Mouse (Mus musculus) midbrain, embryonic 14.5 days (tissue): ENCODE measurements at regions not wholly inside any gene's neighbourhood (a gene's known extent, or its start where the extent isn't known, plus 50 kb on each side); places are given as distances from the start of the nearest gene placed in this dataset.

Source experiments
- ATAC-seq: fragments of 200-750 bp; cut with Nextera tagmentation; 2 replicates; pipeline ENCODE4 v1.8.0; 2017; ENCODE audit warnings: moderate number of reproducible peaks, moderate library complexity; ENCODE audit not compliant: low FRiP score, low TSS enrichment
- DNase-seq: peaks from one replicate; pipeline ENCODE4 v3.0.0-alpha.2; 2015
- H3K27ac ChIP-seq: fragments of 300-500 bp; sonication (generic); replicated peaks from 2 replicates; pipeline ENCODE4 v1.5.1; 2014; ENCODE audit warnings: mild to moderate bottlenecking, low read depth, low read length, moderate library complexity
- H3K27me3 ChIP-seq: fragments of 300-500 bp; sonication (generic); 2 replicates; pipeline ENCODE4 v1.6.1; 2014; ENCODE audit warnings: low read length, control low read depth, mixed read lengths; ENCODE audit not compliant: control insufficient read depth, insufficient read depth
- H3K36me3 ChIP-seq: fragments of 300-500 bp; sonication (generic); 2 replicates; pipeline ENCODE4 v1.6.1; 2014; ENCODE audit warnings: low read length, control low read depth; ENCODE audit not compliant: control insufficient read depth, insufficient read depth
- H3K4me1 ChIP-seq: fragments of 300-500 bp; sonication (generic); 2 replicates; pipeline ENCODE4 v1.6.1; 2014; ENCODE audit warnings: mild to moderate bottlenecking, antibody characterized with exemption, low read length, control low read depth; ENCODE audit not compliant: control insufficient read depth, insufficient read depth
- H3K4me2 ChIP-seq: fragments of 300-500 bp; sonication (generic); 2 replicates; pipeline ENCODE4 v1.6.1; 2014; ENCODE audit warnings: mild to moderate bottlenecking, low read length, moderate library complexity
- H3K4me3 ChIP-seq: fragments of 300-500 bp; sonication (generic); replicated peaks from 2 replicates; pipeline ENCODE4 v1.5.1; 2014; ENCODE audit warnings: low read depth, low read length
- H3K9ac ChIP-seq: fragments of 300-500 bp; sonication (generic); replicated peaks from 2 replicates; pipeline ENCODE4 v1.6.1; 2014; ENCODE audit warnings: mild to moderate bottlenecking, low read length, moderate library complexity
- H3K9me3 ChIP-seq: fragments of 300-500 bp; sonication (generic); 2 replicates; pipeline ENCODE4 v1.6.1; 2016; ENCODE audit warnings: low read length, control low read depth, mixed read lengths; ENCODE audit not compliant: control insufficient read depth
- WGBS: fragments of 180-500 bp; shearing (Covaris S2); extraction: QIAGEN DNeasy Blood & Tissue Kit; methylation state at CpG from one replicate; pipeline ENCODE4 v1.1.7; 2014; 5-methylcytosine and 5-hydroxymethylcytosine counted together

- Histone ChIP-seq H3K4me2 (no peak overlapping the region), H3K4me3 (no peak overlapping the region), H3K27me3 (no peaks in the 10 kb centered on the region), H3K9ac (no peak overlapping the region), H3K9me3 (no peaks in the 10 kb centered on the region), H3K27ac (0 out of 2 replicates have a peak overlapping the region, but pooled peaks have one; percentile 20), H3K36me3 (no peaks in the 10 kb centered on the region), H3K4me1 (peaks cover 29% of the 10 kb centered on the region)
- DNase-seq: peak; percentile 53
- WGBS: 22% methylated on average over 9 of the region's 9 CpGs
- ATAC-seq: no peak
These were observed 152.1 kb upstream of the Sdk2 start for GRCm38 (mm10) chr11:114218732-114219506.

GRCm38 (mm10) chr11:114217245-114217757 lies 150.5 kb upstream of the Sdk2 start:
- H3K9ac ChIP-seq: 0 out of 2 replicates have a peak overlapping the region, but pooled peaks have one; percentile 31
- H3K36me3 ChIP-seq: no peaks in the 10 kb centered on the region
- DNase-seq (peak; percentile 71), ATAC-seq (no peak; the same call in 1 of the 2 replicates)
- WGBS: 1% methylated on average over 15 of the region's 15 CpGs
- H3K4me3 ChIP-seq: peak overlapping the region; percentile 19; the same call in 1 of the 2 replicates
- H3K27ac ChIP-seq: 0 out of 2 replicates have a peak overlapping the region, but pooled peaks have one; percentile 8
- H3K27me3 ChIP-seq: no peaks in the 10 kb centered on the region
- no peaks in the 10 kb centered on the region for H3K9me3 ChIP-seq
- peaks cover 29% of the 10 kb centered on the region for H3K4me1 ChIP-seq
- peak overlapping the region; percentile 48 for H3K4me2 ChIP-seq

GRCm38 (mm10) chr11:114216493-114216892 lies 149.6 kb upstream of the Sdk2 start:
- ATAC-seq (no peak; the same call in 1 of the 2 replicates), DNase-seq (peak; percentile 42)
- Histone ChIP-seq H3K27me3 (no peaks in the 10 kb centered on the region), H3K4me3 (no peak overlapping the region), H3K4me2 (no peak overlapping the region; the same call in 1 of the 2 replicates), H3K27ac (no peak overlapping the region), H3K36me3 (no peaks in the 10 kb centered on the region), H3K9me3 (no peaks in the 10 kb centered on the region), H3K4me1 (peaks cover 29% of the 10 kb centered on the region), H3K9ac (0 out of 2 replicates have a peak overlapping the region, but pooled peaks have one; percentile 20)
- 4% methylated on average over 7 of the region's 7 CpGs for WGBS

GRCm38 (mm10) chr11:114215256-114215655 lies 148.4 kb upstream of the Sdk2 start:
- H3K27ac ChIP-seq: no peak overlapping the region

GRCm38 (mm10) chr11:114212136-114212535 lies 145.3 kb upstream of the Sdk2 start:
- 69% methylated on average over 2 of the region's 2 CpGs for WGBS

More at GRCm38 (mm10) chr11:114215256-114215655, 148.4 kb upstream of the Sdk2 start:
- H3K4me2 ChIP-seq: no peak overlapping the region
- H3K9ac ChIP-seq: no peak overlapping the region
- no peaks in the 10 kb centered on the region for H3K27me3 ChIP-seq
- no peaks in the 10 kb centered on the region for H3K9me3 ChIP-seq
- 90% methylated on average over 8 of the region's 8 CpGs for WGBS
- ATAC-seq: no peak
- no peak for DNase-seq
- no peaks in the 10 kb centered on the region for H3K36me3 ChIP-seq
- peaks cover 29% of the 10 kb centered on the region for H3K4me1 ChIP-seq
- no peak overlapping the region for H3K4me3 ChIP-seq

GRCm38 (mm10) chr11:114205192-114205591 lies 138.3 kb upstream of the Sdk2 start:
- Histone ChIP-seq H3K27ac (no peak overlapping the region), H3K36me3 (no peaks in the 10 kb centered on the region), H3K9ac (no peak overlapping the region), H3K27me3 (no peaks in the 10 kb centered on the region), H3K4me2 (no peak overlapping the region), H3K4me3 (no peak overlapping the region), H3K4me1 (no peaks in the 10 kb centered on the region), H3K9me3 (no peaks in the 10 kb centered on the region)
- WGBS: 52% methylated on average over 2 of the region's 2 CpGs
- DNase-seq: peak; percentile 65
- ATAC-seq: no peak

More at GRCm38 (mm10) chr11:114212136-114212535, 145.3 kb upstream of the Sdk2 start:
- DNase-seq (no peak), ATAC-seq (no peak)
- no peaks in the 10 kb centered on the region for H3K27me3 ChIP-seq
- H3K4me1 ChIP-seq: peaks cover 9% of the 10 kb centered on the region
- H3K36me3 ChIP-seq: no peaks in the 10 kb centered on the region
- no peaks in the 10 kb centered on the region for H3K9me3 ChIP-seq
- no peak overlapping the region for H3K9ac ChIP-seq
- no peak overlapping the region for H3K4me3 ChIP-seq
- H3K4me2 ChIP-seq: no peak overlapping the region
- no peak overlapping the region for H3K27ac ChIP-seq

GRCm38 (mm10) chr11:114203416-114203815 lies 136.6 kb upstream of the Sdk2 start:
- DNase-seq (no peak), ATAC-seq (no peak)
- Histone ChIP-seq H3K27me3 (no peaks in the 10 kb centered on the region), H3K27ac (no peak overlapping the region), H3K9me3 (no peaks in the 10 kb centered on the region), H3K4me1 (no peaks in the 10 kb centered on the region), H3K36me3 (no peaks in the 10 kb centered on the region), H3K9ac (no peak overlapping the region), H3K4me3 (no peak overlapping the region), H3K4me2 (no peak overlapping the region)
- 75% methylated on average over 9 of the region's 9 CpGs for WGBS

- no peak for ATAC-seq
- H3K4me3 ChIP-seq: no peak overlapping the region
- H3K4me2 ChIP-seq: no peak overlapping the region
- H3K4me1 ChIP-seq: no peaks in the 10 kb centered on the region
- no peak overlapping the region for H3K9ac ChIP-seq
- no peaks in the 10 kb centered on the region for H3K27me3 ChIP-seq
- no peak for DNase-seq
- WGBS: 73% methylated on average over 16 of the region's 16 CpGs
- no peaks in the 10 kb centered on the region for H3K9me3 ChIP-seq
- H3K27ac ChIP-seq: no peak overlapping the region
- no peaks in the 10 kb centered on the region for H3K36me3 ChIP-seq
These were observed 135.6 kb upstream of the Sdk2 start for GRCm38 (mm10) chr11:114202486-114202885.
